Mouse (Mus musculus) lung, embryonic 16.5 days (tissue): ENCODE measurements around the gene Cacna2d3. TPM values are rescaled to one million over a fixed set of nuclear protein-coding genes. Genes with fewer than 3 reads are reported as not detected.

Experiments
- ATAC-seq: fragments of 200-750 bp; cut with Nextera tagmentation; 2 replicates; pipeline ENCODE4 v1.8.0; 2017; ENCODE audit warnings: low read depth, mild to moderate bottlenecking, moderate library complexity
- H3K27ac ChIP-seq: fragments of 300-500 bp; sonication (generic); 2 replicates; pipeline ENCODE4 v1.5.1; 2014; ENCODE audit warnings: mild to moderate bottlenecking, control low read depth, low read length
- H3K27me3 ChIP-seq: fragments of 300-500 bp; sonication (generic); 2 replicates; pipeline ENCODE4 v1.6.1; 2014; ENCODE audit warnings: low read depth, low read length, mixed read lengths; ENCODE audit not compliant: control insufficient read depth, insufficient read depth
- H3K36me3 ChIP-seq: fragments of 300-500 bp; sonication (generic); 2 replicates; pipeline ENCODE4 v1.6.1; 2014; ENCODE audit warnings: low read length; ENCODE audit not compliant: control insufficient read depth, insufficient read depth
- H3K4me1 ChIP-seq: fragments of 300-500 bp; sonication (generic); replicated peaks from 2 replicates; pipeline ENCODE4 v1.6.1; 2014; ENCODE audit warnings: low read length, mixed read lengths; ENCODE audit not compliant: control insufficient read depth, insufficient read depth
- H3K4me2 ChIP-seq: fragments of 300-500 bp; sonication (generic); 2 replicates; pipeline ENCODE4 v1.6.1; 2014; ENCODE audit warnings: low read depth, low read length, control low read depth
- H3K4me3 ChIP-seq: fragments of 300-500 bp; sonication (generic); 2 replicates; pipeline ENCODE4 v1.5.1; 2014; ENCODE audit warnings: mild to moderate bottlenecking, low read length, control low read depth
- H3K9ac ChIP-seq: fragments of 300-500 bp; sonication (generic); 2 replicates; pipeline ENCODE4 v1.6.1; 2014; ENCODE audit warnings: low read length, control low read depth
- H3K9me3 ChIP-seq: fragments of 300-500 bp; sonication (generic); 2 replicates; pipeline ENCODE4 v1.6.1; 2016; ENCODE audit warnings: low read length; ENCODE audit not compliant: control insufficient read depth
- WGBS: fragments of 180-500 bp; shearing (Covaris S2); extraction: QIAGEN DNeasy Blood & Tissue Kit; methylation state at CpG from one replicate; pipeline ENCODE4 v1.1.7; 2014; 5-methylcytosine and 5-hydroxymethylcytosine counted together
- polyA plus RNA-seq: library from polyadenylated mRNA; unstranded; fragments of >200 nt; fragmentation: Nextera tagmentation; extraction: Ambion mirVana; gene quantifications from 2 replicates; pipeline ENCODE4 v1.2.1, GENCODE M21; 2015

Gene Cacna2d3
- polyA plus RNA-seq, 1 experiment from 2014 or later: 0.98 TPM

- H3K9ac ChIP-seq: no peak overlapping the region
- no peaks in the 10 kb centered on the region for H3K36me3 ChIP-seq
- H3K4me3 ChIP-seq: no peak overlapping the region
- H3K4me1 ChIP-seq: no peaks in the 10 kb centered on the region
- ATAC-seq: no peak
- no peak overlapping the region for H3K4me2 ChIP-seq
- H3K9me3 ChIP-seq: no peaks in the 10 kb centered on the region
- no peak overlapping the region for H3K27ac ChIP-seq
- 79% methylated on average over 2 of the region's 2 CpGs for WGBS
- no peaks in the 10 kb centered on the region for H3K27me3 ChIP-seq
Observed at GRCm38 (mm10) chr14:28861142-28861541, 860.5 kb downstream of the Cacna2d3 start.

Other genes starting within 250 kb of the Cacna2d3 start
- gene Selenok, start 246.4 kb upstream of the Cacna2d3 start, polyA plus RNA-seq: 289 and 290 TPM in 2 replicates